Mouse (Mus musculus) kidney, postnatal 4 days (tissue): ENCODE measurements around the gene Mtm1.

ENCODE experiments used
- DNase-seq, 2 experiments: peaks; one replicate each; pipeline ENCODE4 v3.0.0; 2021; ENCODE audit warnings: mixed read lengths in 2 of 2

The Mtm1 gene

DNA sequence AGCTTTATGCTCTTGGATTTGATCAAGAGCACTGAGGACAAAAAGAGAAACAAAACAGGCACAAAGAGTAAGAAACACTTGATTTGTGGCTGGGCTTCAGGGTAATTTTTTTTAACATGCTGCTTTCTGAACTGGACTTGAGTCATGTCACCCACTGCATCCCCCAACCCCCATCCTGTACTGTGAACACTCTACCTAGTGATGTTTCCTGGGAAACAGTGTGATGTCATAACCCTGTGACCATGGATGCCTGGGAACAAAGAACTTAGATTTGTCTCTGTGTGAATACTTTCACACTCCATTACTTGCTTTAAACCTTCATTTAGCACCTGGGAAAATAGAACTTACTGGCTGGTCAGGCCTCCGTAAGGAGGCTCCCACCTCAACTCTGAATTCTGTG, at the start of gene Mtm1:
Gene Mtm1 (plus strand): TSS at position 301 of the 400 bp plus-strand sequence.
- DNase-seq: no peak

DNA sequence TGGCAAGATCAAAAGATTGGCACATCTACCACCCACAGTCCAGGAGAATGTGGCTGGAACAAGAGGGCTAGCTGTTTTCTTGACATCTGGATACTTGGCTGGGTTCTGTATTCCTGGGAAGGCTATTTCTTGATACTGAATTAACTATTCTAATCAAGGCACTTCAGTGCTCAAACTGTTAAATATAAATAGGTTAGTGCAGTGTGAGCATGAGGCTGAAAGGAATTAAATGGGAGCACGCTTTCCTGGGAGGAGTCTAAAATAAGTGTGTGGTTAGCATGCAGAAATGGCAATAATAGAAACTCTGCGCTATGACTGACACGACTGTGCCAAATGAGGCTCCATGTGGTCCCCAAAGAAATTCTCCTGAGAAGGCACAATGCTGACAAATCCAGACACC, 29.0 kb upstream of the Mtm1 start:
- DNase-seq: no peak

DNA sequence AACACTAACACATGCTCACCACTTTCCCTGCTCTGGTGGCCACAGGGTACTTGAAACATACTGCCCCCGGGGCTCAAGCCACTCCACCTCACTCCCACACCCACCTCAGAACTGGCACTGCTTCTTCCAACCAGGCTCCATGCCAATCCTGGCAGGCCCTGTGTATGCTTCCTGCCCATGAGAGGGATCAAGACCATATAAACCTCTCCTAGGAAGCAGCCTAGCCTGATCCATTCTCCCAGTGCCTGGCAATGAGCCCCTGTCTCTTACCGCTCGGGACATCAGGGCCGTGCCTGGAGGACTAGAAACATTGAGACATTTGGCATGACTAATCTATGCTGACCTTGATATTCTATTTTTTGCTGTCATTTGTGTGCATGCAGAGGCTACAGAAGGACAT, 26.9 kb upstream of the Mtm1 start:
- DNase-seq: no peak

DNA sequence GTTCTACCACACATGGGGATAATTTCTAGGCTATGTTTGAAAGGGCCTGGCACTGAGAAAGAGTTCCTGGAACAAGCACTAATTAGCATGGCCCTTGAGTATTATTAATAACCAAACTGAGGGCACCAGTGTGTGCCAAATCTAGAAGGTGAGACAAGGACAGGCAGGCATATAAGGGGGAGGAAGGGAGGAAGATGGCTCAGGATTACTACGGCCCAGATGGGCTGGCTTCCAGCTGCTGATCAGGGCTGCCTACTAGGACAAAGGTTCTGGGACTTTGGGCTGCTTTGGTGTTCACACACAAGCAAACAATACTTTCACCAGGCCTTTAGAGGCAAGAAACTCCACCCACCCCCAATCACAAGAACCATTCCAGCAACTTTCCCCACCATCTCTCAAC, 24.2 kb upstream of the Mtm1 start:
- DNase-seq: no peak

DNA sequence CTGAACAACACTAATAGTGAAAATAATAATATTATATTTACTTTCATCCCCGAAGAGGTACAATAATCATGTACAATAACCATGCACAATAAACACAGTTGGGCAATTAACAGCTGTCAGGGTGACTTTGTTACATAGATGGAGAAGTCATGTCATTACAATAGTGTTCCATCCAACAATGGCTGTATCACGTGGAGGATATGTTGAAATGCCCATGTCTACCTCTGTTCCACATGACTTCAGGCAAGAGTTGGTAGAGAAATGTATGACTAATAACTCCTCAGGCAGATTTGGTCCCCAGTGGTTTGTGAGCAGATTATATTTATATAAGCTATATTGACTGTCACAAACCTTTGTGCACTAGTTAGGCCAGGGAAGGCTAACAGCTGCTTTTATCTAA, 5.8 kb upstream of the Mtm1 start:
- no peak for DNase-seq

DNA sequence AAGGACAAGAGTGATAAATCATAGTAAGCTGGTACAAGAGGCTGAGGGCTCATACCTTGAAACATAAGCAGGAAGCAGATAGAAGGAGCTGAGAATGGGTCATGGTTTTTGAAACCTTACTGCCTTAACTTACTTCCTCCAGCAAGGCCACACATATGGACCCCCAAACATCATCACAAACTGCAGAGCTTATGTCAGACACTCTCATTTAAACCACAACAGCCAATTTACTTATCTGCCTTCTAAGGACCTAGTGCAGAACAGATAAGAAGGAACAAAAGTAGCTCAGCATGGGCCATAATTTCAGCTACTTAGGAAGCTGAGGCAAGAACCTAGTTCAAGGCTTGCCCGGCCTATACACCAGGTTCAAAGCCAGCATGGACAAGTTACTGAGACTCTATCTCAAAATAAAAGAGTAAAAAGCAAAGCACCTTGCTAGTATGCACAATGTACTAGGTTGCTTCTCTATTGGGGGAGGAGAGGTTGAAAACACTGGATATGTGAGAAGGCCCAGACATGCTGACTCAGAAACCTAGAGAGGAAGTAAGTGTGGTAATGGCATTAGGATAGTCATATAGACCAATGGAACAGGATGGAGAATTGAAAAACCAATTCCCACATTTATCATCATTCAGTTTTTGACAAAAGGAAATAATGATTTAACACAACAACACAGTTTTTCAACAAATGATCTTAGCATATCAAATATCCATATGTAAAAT, 4.6 kb upstream of the Mtm1 start:
- no peak for DNase-seq

DNA sequence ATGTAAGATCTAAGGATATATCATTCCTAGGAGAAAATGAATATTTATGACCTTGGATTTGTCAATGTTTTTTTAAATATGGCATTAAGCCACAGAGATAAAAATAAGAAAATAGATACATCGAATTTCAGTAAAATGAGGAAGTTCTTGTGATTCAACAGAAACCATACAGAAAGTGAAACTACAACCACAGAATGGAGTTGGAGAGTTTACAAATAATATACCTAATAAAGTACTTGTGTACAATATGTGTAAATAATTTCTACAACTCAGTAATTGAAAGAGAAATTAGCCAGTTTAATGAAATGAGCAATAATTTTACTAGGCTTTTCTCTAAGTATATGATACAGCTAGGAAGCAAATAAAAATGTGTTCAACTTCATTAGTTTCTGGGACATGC, 4.0 kb upstream of the Mtm1 start:
- DNase-seq: no peak

DNA sequence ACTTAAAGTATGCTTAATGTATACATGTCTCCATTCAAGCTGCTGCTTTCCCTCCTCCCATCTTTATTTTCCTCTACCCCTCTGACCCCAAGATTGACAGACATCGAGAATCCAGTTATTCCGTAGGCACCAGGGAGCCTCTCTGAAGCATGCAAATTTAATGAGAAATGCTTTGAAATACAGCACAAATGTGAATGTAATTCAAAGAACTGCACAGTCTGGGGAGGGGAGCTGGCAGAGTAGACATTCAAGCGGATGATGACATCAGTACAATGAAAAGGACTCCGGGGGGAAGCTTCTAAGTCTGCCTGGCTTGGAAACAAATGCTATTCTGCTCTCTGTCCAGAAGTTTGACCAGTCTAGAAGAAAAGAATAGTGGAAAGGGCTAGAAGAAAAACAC, 2.3 kb downstream of the Mtm1 start:
- no peak for DNase-seq

DNA sequence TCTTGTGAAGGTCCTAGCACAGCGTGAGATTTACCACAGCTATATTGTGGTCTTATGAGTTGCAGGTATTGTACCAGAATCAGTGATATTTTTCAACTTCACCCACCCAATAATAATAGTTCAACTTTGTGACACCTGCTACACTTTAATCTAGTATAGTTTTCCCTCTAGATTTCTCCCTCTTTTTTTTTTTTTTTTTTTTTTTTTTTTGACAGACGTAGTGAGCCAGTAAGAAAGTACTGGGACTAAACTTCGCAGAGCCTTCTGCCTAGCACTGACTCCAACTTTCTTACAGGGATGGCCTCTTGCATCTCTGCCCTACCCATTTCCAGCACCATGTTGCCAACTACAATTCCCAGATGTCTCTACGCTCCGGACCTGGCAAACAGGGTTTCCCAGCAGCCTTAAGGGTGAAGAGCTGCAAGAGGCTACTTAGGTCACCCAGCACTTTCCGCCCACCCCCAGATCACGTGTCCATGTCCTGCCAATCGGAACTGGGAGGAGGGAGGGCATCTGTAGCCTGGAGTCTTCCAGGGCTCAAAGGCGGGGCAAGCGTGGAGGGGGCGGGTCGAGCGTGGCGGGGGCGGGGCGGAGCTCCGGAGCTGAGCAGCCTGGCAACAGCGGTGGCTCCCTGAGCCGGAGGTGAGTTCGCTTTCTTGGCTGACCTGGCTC, 4.0 kb downstream of the Mtm1 start:
- peak; percentile 83 to 91 for DNase-seq

DNA sequence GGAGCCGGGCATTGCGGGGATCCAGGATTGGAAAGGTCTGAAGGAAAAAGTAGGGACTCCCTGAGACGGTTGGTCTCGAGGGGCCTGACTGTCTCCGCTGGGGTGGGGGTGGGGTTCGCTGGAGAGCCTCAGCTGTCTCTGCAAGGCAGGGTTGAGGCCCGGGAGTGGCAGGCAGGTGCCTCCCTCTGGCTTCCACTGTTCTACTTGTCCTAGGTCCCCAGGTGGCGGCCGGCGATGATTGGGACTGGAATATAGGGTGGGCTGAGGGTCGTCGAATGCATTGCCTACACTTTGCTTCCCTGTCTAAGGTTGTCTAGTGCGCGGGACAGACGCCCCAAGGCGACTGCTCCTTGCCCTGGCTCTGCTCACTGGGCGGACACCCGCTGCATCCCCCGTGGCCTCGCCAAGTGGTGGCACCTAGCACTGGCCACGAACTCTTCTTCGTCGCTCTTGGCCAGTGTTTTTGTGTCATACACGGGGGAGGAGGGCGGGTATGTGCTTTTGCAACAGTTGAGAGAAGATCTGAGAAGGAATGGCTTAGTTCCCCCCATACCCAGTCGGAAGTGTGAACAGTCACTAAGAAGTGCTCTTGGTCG, 4.6 kb downstream of the Mtm1 start:
- no peak for DNase-seq

DNA sequence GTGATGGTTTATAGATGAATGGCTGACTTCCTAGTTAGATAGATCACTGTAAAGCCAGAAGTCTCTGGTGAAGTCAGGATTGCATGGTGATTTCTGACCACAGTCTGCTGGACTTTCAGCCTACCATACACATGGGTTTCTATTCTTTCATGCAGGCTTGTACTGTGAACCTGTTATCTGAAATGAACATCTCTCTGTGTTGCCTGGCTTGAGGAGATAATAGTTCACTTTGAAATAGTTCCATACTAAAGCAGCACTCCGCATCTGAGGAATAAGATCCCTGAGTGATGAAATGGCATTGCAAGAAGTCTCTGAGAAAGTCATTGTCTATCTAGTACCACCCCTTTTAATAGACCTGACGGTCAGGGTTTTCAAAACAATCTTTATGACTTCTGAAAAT, 6.3 kb downstream of the Mtm1 start:
- DNase-seq: no peak

DNA sequence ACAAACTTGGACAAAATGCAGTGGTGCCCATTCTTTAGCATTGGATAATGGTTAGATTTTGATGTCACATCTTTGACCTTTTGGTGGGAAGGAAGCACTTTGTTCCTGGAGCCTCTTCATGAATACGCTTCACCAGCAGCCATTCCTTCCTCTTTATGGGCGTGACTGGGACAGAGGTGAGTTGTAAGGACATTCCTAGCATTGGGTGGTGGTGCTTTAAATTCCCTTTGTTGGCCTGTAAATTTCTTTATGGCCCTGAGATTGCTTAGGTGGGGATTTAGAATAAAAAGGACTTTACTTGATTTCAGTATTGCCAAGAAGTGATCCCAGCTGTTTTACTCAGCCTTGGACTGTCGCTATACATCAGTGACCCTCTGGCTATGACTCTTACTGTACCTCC, 8.3 kb downstream of the Mtm1 start:
- DNase-seq: no peak

DNA sequence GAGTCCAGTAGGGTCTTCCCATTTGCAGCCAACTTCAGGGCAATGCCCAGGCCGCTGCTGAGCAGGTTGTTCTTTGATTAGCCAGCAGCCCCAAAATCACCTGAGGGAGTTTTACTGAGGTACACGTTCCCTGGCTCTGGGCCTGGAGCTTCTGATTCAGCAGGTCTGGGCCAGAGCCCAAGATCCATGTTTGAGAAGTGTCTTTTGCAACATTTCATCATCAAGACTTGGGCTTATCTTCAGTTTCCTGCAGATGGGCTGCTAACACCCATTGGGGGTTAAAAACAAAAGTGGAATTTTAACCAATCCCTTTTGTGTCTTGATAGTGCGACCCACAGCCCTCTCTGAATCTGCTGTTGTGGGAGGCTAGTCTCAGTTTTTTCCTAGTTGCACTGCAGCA, 10.3 kb downstream of the Mtm1 start:
- no peak for DNase-seq

DNA sequence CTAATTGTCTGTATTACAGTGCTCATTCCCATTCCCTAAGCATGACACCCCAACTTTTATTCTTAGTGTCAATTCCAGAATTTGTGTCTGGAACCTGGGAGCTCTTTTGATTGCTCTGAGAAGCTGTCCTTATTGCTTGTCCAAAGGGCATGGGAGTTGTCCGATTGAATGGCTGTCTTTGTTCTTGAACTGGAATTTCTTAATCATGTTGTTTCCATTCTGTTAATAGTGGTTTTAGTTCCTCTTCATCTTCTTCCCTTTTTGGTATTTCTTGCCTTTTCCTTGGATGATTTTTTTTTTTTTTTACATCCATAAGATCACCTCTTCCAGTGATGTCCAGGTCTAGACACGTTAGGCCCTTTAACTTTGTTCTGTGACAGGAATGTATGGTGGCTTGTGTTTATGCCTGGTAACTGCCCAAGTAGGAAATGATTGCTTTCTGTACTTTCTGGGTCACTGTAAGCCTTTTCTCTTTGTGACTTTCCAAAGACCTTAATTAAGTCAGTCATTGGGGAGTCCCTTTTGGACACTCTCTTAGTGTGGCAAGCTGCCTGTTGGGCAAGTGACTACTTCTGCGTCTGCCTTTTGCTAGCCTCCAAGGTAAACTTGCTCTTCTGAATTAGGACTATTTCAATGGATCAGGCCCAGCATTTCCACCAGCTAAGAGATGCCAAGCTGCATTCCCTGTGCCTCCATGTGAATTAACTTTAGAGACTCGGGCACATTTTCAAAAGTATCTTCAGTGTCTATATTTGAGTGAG, 12.3 kb downstream of the Mtm1 start:
- DNase-seq: no peak

DNA sequence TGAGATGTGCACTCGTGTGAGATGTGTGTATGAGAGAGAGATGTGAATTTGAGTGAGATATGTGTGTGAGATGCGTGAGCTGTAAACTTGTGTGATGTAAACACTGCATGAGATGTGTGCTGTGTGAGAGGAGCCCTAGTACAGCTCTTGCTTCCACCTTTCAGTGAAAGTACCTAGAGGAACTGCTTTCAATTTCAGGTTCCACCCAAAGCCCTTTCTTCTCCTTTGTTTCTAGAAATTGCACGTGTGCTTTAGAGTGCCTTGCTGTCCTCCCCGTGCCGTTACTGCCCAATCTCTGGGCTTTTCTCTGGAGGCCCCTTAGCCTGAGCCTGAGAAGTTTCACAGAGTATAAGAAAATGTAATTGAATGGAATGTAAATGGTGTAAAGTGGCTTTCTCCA, 16.3 kb downstream of the Mtm1 start:
- DNase-seq: no peak

DNA sequence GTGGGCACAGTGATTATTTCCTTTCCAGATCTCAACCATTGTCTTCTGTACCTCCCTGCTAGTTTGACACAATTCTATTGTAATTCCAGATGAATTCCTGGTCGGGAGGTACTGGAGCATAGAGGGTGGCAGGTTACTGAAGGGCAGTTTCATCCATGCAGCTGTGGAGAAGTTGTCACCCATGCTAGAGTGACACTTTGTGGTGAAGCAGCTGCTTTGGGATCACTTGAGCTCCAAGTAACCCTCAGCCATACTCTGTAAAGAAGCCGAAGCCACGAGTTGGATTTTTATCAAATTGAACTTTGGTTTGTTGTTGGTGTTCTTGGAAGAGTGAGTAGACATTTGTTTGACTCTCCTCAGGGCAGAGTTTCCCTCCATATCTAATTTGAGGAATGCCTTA, 17.6 kb downstream of the Mtm1 start:
- no peak for DNase-seq

DNA sequence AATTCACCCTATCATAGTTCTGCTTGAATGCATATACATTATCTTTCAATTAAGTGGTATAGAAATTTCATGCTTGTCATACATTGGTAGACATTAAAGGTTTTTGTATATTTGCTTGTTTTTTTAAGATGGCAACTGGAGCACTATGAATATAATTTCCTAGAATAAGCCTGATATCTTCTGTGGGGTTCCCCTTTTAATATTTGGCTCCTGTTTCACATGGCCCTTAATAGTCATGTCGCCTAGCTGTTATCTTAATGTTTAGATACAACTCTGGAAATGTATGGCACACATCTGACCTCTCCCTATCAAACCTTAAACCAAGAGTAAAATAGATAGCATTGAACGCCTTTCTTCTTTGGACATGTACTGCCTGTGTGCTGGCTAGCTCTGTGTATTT, 20.3 kb downstream of the Mtm1 start:
- DNase-seq: no peak

DNA sequence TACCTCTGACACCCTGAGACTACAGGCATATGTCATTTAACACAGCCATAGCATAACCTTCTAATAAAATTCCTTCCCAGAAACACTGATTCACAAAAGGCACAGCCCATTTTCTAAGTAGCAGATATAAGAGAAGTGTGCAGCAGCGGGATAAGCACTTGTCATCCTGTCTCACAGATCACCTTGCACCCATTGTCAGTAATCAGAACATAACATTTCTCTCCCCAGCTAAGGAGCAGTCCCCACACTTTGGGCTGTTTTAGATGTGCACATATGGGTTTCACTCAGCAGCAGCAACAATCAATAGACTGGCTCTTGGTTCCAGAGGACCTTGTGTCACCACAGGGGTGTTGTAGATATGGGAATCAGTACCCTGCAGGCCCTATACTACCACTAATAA, 45.9 kb downstream of the Mtm1 start:
- DNase-seq: no peak

DNA sequence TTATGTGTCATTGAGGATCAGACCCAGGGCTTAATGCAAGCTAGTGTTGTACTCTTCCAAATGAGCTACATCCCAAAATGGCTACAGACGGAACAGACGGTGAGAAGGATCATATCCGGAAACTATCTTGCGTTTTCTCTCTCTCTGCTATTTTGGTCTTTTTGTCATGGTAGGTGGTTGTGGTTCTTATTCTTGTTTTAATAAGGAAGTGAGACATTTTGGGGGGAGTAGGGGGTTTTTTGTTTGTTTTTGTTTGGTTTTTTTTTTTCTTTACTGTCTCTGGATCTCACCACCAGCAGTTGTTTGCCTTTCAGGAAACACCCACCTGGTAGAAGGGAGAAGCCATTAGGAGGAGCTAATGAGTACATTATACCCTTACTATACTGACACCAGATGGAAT, 50.3 kb downstream of the Mtm1 start:
- no peak for DNase-seq

DNA sequence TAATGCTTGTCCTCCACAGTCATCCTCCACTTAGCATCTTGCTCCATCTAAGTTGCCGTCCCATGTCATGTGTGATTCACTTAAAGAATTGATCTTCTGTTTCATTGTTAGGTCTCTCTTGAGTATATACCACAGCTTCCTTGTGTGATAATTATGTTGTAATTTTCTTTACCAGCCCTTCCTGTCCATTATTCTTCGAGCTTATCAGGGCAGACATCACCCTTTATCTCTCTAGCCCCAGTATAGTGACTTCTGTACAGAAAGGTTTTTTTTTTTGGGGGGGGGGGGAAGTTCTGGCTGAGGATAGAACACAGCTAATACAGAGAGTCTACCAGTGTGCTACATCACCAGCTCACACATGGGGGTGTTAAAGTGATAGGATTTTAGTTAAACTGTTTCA, 53.7 kb downstream of the Mtm1 start:
- no peak for DNase-seq

DNA sequence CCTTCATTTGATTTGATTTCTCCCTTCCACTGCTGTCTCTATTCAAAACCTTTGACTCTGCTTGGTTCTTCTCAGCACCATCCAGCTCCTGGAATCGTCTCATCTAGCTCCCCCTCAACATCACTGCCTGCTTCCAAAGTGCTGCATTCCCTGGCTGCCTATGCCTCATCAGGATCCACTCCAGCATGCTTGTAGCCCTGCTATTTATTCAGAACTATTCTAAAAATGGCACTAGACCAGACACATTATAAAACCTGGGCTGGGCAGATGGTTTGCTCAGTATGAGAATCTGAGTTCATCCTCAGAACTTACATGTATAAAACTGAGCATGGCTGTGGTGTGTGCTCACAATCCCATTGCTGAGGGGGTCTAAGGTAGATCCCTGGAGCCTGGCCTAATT, 58.4 kb downstream of the Mtm1 start:
- no peak for DNase-seq

DNA sequence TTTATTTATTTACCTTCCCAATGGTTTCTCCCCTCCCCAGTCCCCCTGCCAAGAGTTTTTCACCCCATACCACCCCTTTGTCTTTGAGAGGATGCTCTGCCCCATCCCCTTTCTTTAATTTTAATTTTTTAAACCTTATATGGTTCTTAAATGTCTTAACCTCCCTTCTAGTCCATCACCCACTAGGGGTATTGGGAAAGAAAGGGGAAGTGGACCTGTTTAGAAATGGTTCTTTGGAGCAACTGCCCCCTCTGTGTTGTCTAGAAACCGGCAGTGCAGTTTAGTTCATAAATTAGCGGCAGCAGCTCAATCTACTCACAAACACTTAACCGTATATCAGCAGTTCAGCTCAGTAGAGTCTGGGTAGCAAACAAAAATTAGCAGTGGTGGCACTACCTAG, 63.6 kb downstream of the Mtm1 start:
- no peak for DNase-seq

DNA sequence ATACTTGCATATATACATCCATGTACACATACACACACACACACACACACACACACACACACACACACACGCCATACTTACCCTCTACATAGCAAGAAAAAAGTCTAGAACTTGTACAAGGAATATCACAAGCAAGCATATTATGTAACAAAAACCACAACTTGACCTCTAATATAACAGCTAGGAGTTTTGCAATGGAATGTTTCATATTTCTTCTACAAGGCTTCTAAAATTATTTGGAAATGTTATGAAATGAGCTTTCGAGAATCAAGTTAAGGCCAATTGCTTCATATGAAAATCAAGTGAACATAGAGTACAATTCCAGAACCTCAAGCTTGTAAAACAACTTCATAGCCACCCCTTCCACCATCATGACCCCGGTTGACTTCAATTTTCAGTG, 74.9 kb downstream of the Mtm1 start:
- no peak for DNase-seq

DNA sequence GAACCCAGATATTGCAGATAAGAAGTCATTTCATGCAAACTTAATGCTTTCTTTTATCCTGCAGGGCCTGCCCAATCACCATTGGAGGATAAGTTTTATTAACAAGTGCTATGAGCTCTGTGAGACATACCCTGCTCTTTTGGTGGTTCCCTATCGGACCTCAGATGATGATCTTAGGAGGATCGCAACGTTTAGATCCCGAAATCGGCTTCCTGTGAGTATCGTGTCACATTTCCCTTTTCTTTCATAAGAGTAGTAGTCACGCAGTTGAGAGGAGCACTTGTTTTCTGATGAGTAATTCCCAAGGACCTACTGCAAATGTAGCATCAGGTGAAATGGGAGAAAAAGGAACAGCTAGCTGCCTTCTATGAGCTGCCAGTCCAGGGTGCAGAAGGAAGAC, 76.5 kb downstream of the Mtm1 start:
- DNase-seq: no peak
